Mouse (Mus musculus) megakaryocyte-erythroid progenitor cell, adult 5-6 weeks (primary cell): ENCODE measurements around the gene Emc6. TPM values are rescaled to one million over a fixed set of nuclear protein-coding genes. Genes with fewer than 3 reads are reported as not detected.

Experiments
- ATAC-seq: replicated peaks from 2 replicates; pipeline ENCODE4 v1.8.0; 2016; ENCODE audit warnings: mild to moderate bottlenecking, inconsistent platforms; ENCODE audit not compliant: severe bottlenecking, poor library complexity, low FRiP score, low TSS enrichment
- total RNA-seq, 2 experiments: library from RNA; stranded (forward) in 1 of 2; stranded (reverse) in 1 of 2; fragments of 200-1000, 215-1000 nt in 1 of 2; fragments of >200 nt in 1 of 2; fragmentation: Nextera tagmentation in 1 of 2; gene quantifications; 2 replicates each; pipeline ENCODE4 v1.2.3; 2014 to 2017

The Emc6 gene
- total RNA-seq, 2 experiments from 2014 or later: 34.1 to 77.1 TPM

DNA sequence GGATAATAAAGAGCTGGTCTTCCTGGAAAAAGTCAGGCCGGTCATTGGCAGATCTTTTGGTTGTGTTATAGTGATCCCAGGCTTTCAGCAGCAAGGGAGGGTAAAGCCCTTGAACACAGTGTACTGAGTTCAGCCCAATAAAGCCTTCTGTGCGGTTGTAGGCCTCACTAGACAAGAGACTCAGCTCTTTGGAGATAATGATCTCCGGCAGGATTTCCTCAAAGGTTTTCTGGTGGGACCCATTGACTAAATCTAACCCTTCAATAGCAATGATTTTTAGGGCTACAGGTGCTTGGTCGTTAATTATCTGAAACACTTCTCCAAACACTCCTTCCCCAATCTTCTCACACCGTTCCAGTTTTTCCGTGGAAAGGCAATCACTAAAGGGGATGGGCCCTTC, 40.2 kb downstream of the Emc6 start:
- ATAC-seq: no peak

GRCm38 (mm10) chr11:73134222-73134621, 42.6 kb downstream of the Emc6 start:
- no peak for ATAC-seq

DNA sequence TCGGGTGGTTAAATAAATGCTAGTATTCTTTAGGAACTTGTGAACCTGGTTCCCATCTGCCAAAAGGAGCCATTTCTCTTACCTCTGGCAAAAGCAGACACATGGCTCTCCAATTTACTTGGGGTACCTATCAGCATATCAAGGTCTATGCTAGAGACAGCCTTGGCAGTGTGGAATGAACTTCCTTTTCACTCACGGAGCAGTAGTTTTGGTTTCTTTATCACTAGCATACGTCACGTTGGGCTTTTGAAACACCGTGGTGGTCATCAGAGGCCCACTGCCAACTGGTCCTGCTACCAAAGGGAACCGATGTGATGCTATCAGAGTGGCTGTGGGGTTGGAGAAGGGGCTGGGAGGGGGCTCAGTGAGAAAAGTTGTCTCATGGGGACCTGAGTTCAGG, 43.8 kb downstream of the Emc6 start:
- ATAC-seq: no peak

DNA sequence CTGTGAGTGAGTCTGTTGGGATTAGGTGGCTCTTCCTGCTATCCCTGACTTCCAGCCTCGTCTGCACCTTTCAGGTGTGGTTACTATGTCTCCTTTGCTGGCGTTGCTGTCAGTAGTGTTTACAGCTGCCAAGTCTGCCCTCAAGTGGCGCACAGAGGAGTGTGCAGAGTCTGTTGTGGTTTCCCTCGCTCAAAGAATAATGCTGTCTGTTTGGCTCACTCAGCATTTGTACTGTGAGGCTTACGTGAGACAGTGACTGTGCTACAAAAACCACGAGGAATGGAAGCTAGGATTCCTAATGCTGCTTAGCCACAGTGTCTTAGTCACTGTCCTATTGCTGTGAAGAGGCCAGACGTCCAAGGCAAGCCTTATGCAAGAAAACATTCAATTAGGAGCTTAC, 45.8 kb downstream of the Emc6 start:
- peak; percentile 79 for ATAC-seq

- no peak for ATAC-seq
Observed at GRCm38 (mm10) chr11:73126495-73126894, 50.3 kb downstream of the Emc6 start.

Other genes starting within 250 kb of the Emc6 start
- gene Atp2a3, start 215.9 kb downstream of the Emc6 start, total RNA-seq (2014; fragmentation: Nextera tagmentation): 16.4 and 28.3 TPM in 2 replicates
- 14.9 and 15.7 TPM in 2 replicates for gene Atp2a3, start 215.9 kb downstream of the Emc6 start, total RNA-seq (2017)
- gene P2rx1, start 177.9 kb downstream of the Emc6 start, total RNA-seq (2014; fragmentation: Nextera tagmentation): 1.8 and 3.1 TPM in 2 replicates
- gene P2rx1, start 177.9 kb downstream of the Emc6 start, total RNA-seq (2017): 2.2 TPM in 1 of 2 replicates, not detected in the other
- gene Camkk1, start 158.0 kb downstream of the Emc6 start, total RNA-seq (2014; fragmentation: Nextera tagmentation): 0.12 and 0.28 TPM in 2 replicates
- 0.53 TPM in 1 of 2 replicates, not detected in the other for gene Camkk1, start 158.0 kb downstream of the Emc6 start, total RNA-seq (2017)
- 12.5 and 12.7 TPM in 2 replicates for gene Ncbp3, start 129.3 kb downstream of the Emc6 start, total RNA-seq (2014; fragmentation: Nextera tagmentation)
- 16.4 and 19.1 TPM in 2 replicates for gene Ncbp3, start 129.3 kb downstream of the Emc6 start, total RNA-seq (2017)
- 0.17 and 0.20 TPM in 2 replicates for gene Itgae, start 86.5 kb downstream of the Emc6 start, total RNA-seq (2014; fragmentation: Nextera tagmentation)
- not detected in 2 replicates for gene Itgae, start 86.5 kb downstream of the Emc6 start, total RNA-seq (2017)
- gene Haspin, start 38.7 kb downstream of the Emc6 start, total RNA-seq (2014; fragmentation: Nextera tagmentation): 10.9 and 14.4 TPM in 2 replicates
- gene Haspin, start 38.7 kb downstream of the Emc6 start, total RNA-seq (2017): 12.8 and 14.8 TPM in 2 replicates
- 1.7 TPM in 1 of 2 replicates, not detected in the other for gene P2rx5, start 16.6 kb downstream of the Emc6 start, total RNA-seq (2014; fragmentation: Nextera tagmentation)
- not detected in 2 replicates for gene P2rx5, start 16.6 kb downstream of the Emc6 start, total RNA-seq (2017)
- 3.8 and 5.6 TPM in 2 replicates for gene Tax1bp3, start within 50 bp of the Emc6 start, total RNA-seq (2014; fragmentation: Nextera tagmentation)
- gene Tax1bp3, start within 50 bp of the Emc6 start, total RNA-seq (2017): 1.2 and 5.5 TPM in 2 replicates
- 12.0 and 13.2 TPM in 2 replicates for gene Ctns, start 22.0 kb upstream of the Emc6 start, total RNA-seq (2014; fragmentation: Nextera tagmentation)
- gene Ctns, start 22.0 kb upstream of the Emc6 start, total RNA-seq (2017): 4.0 and 9.5 TPM in 2 replicates
- 2.5 and 8.5 TPM in 2 replicates for gene Shpk, start 22.4 kb upstream of the Emc6 start, total RNA-seq (2014; fragmentation: Nextera tagmentation)
- 0.80 and 3.3 TPM in 2 replicates for gene Shpk, start 22.4 kb upstream of the Emc6 start, total RNA-seq (2017)
- gene Trpv1, start 57.3 kb upstream of the Emc6 start, total RNA-seq (2014; fragmentation: Nextera tagmentation): not detected in 2 replicates
- not detected in 2 replicates for gene Trpv1, start 57.3 kb upstream of the Emc6 start, total RNA-seq (2017)
- not detected in 2 replicates for gene Trpv3, start 90.4 kb upstream of the Emc6 start, total RNA-seq (2014; fragmentation: Nextera tagmentation)
- not detected in 2 replicates for gene Trpv3, start 90.4 kb upstream of the Emc6 start, total RNA-seq (2017)
- gene Aspa, start 152.6 kb upstream of the Emc6 start, total RNA-seq (2014; fragmentation: Nextera tagmentation): not detected in 2 replicates
- gene Aspa, start 152.6 kb upstream of the Emc6 start, total RNA-seq (2017): 3.0 and 10.2 TPM in 2 replicates
- gene Gm49340, start 152.7 kb upstream of the Emc6 start, total RNA-seq (2014; fragmentation: Nextera tagmentation): not detected in 2 replicates
- not detected in 2 replicates for gene Gm49340, start 152.7 kb upstream of the Emc6 start, total RNA-seq (2017)
- not detected in 2 replicates for gene Spata22, start 152.7 kb upstream of the Emc6 start, total RNA-seq (2014; fragmentation: Nextera tagmentation)
- not detected in 2 replicates for gene Spata22, start 152.7 kb upstream of the Emc6 start, total RNA-seq (2017)
- not detected in 2 replicates for gene Olfr20, start 173.7 kb upstream of the Emc6 start, total RNA-seq (2014; fragmentation: Nextera tagmentation)
- not detected in 2 replicates for gene Olfr20, start 173.7 kb upstream of the Emc6 start, total RNA-seq (2017)
- gene Olfr376, start 194.2 kb upstream of the Emc6 start, total RNA-seq (2014; fragmentation: Nextera tagmentation): not detected in 2 replicates
- gene Olfr376, start 194.2 kb upstream of the Emc6 start, total RNA-seq (2017): not detected in 2 replicates
- gene Olfr1, start 222.6 kb upstream of the Emc6 start, total RNA-seq (2014; fragmentation: Nextera tagmentation): not detected in 2 replicates
- gene Olfr1, start 222.6 kb upstream of the Emc6 start, total RNA-seq (2017): not detected in 2 replicates